Mouse (Mus musculus): ENCODE measurements around the gene Calcoco1.

DNA sequence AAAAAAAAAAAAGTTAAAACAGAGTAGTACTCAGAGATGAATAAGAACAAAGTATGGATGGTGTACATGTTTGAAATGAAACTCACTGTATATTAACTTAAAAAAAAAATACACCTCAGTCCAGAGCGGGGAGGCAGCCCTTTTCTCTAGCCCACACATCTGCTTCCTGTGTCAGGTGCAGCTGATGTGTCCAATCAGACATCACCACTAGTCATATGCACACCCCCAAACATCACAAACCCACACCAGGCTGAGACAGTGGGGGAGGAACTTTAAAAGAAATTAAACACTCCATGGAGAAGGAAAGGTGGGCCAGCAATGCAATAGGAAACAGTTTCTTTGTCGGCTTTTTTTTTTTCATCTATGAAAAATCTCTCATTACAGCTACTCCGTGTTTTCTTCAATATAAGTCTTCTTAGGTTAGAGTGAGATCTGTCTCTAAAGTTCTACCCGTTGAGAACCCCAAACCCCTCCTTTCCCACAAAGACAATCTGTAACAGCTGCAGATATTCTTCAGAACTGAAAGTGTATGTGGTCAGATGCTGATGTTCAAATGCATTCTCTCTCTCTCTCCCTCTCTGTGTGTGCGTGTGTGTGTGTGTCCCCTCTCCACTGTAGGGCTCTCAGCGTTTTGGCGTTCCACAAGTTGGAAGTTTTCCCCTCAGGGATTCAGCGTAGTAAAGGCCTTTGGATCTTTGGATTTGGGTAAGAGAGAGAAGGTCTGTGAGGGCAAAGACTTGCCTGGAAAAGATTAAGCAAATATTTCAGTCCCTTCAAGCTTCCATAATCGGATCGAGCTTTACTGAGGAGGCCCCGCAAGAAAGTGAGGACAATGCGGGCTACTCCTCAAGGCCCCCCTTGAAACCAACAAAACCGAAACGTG, 721 bp downstream of the Calcoco1 start:
- TF ChIP-seq ZNF384 (IDR thresholded peaks at IDR 0.05; ENCODE audit: low read depth, low read length) = 0 out of 2 replicates have a peak, but pooled peaks have one; percentile 3
- TF ChIP-seq CTCF (IDR thresholded peaks at IDR 0.05 in 2 of 3, conservative IDR thresholded peaks at IDR 0.05 in 1 of 3; ENCODE audit: control insufficient read depth in 1 of 3, insufficient read depth in 1 of 3, low read depth in 2 of 3, low read length in 3 of 3, poor library complexity in 1 of 3, severe bottlenecking in 1 of 3) = no peak
- no peak for TF ChIP-seq GABPA (IDR thresholded peaks at IDR 0.05; ENCODE audit: low read depth, low read length)
- no peak for TF ChIP-seq UBTF (IDR thresholded peaks at IDR 0.05; ENCODE audit: borderline replicate concordance, insufficient read depth, low read depth, low read length)
- TF ChIP-seq CHD2 (IDR thresholded peaks at IDR 0.05; ENCODE audit: low read length) = no peak
- no peak for TF ChIP-seq POLR2A (IDR thresholded peaks at IDR 0.05; ENCODE audit: control insufficient read depth in 1 of 2, insufficient read depth in 1 of 2, low read depth in 1 of 2, low read length in 2 of 2, poor library complexity in 1 of 2)
- TF ChIP-seq MXI1 (IDR thresholded peaks at IDR 0.05; ENCODE audit: low read depth, low read length) = no peak
- TF ChIP-seq POLR2AphosphoS5 (IDR thresholded peaks at IDR 0.05; ENCODE audit: borderline replicate concordance, low read depth, low read length) = no peak
- TF ChIP-seq ZC3H11A (IDR thresholded peaks at IDR 0.05; ENCODE audit: low read depth, low read length) = no peak
- TF ChIP-seq GATA1 (IDR thresholded peaks at IDR 0.05; ENCODE audit: low read depth, low read length) = no peak

Measured in MEL (cell line).